Comparison of ENCODE assay signal across 8 mouse cellular contexts in the genomic region with DNA sequence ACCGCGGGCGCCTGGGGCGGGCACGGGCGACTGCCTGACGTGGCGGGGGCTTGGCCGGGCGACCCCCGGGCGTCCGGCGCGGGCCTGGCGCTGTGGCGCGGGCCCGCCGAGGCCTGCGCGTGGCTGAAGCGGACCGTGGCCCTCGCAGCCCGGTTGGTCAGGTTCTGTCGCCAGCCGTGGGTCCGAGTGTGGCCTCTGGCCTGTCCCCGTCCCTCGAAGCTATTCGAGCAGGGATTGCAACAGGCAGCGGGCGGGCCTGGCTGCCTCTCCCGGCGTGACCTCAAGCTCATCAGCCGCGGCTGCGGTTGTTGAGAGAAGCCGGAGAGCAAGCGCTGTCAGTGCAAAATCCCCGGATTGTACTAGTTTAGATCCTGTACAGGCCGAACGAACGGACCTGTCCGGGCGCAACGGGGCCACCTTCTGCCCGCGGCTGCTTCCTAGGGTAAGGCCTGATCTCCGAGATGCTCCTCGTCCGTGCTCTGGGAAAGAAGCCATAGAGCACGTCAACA. TPM values are rescaled to one million over a fixed set of nuclear protein-coding genes. Genes with fewer than 3 reads are reported as not detected.
A peak's percentile ranks its signal among the peaks of the same experiment; 100 is the strongest.
DNase-seq lines count a peak whose midpoint lies in the region; ATAC-seq lines count a peak whose summit lies in the region.

No protein-coding gene starts in this region.

- peak overlapping the region; percentile 86 for H3K9ac ChIP-seq in hindbrain, embryonic 11.5 days (ENCODE audit: low read depth, low read length)

- peak; percentile 47 for ATAC-seq in frontal cortex, adult (ENCODE audit: low TSS enrichment)
- peak; percentile 81 for ATAC-seq in hindbrain, embryonic 11.5 days (ENCODE audit: low FRiP score)

- peak; percentile 46 for DNase-seq in gastrocnemius, adult 18-20 months (ENCODE audit: low spot score)
- no peak for DNase-seq in gastrocnemius, postnatal 25 days
- DNase-seq in cerebellum, adult 8-10 months = peak; percentile 59
- peak; percentile 63 for DNase-seq in hindbrain, embryonic 11.5 days (ENCODE audit: low spot score)
- peak; percentile 53 to 55 for DNase-seq in layer of hippocampus, postnatal 10 days (ENCODE audit: low spot score in 2 of 2)
- peak; percentile 68 for DNase-seq in lung, postnatal 10 days
- peak; percentile 53 to 60 for DNase-seq in right cerebral cortex, postnatal 10 days (ENCODE audit: low spot score in 2 of 2)

- peak overlapping the region; percentile 66 for H3K4me3 ChIP-seq in hindbrain, embryonic 11.5 days (ENCODE audit: low read depth, low read length)

- H3K27me3 ChIP-seq in hindbrain, embryonic 11.5 days (ENCODE audit: control insufficient read depth, insufficient read depth, low read length) = no peaks in the 10 kb centered on the region

- H3K9me3 ChIP-seq in hindbrain, embryonic 11.5 days (ENCODE audit: control insufficient read depth, low read length) = no peaks in the 10 kb centered on the region

- peak overlapping the region; percentile 97 for H3K4me2 ChIP-seq in hindbrain, embryonic 11.5 days (replicated peaks; ENCODE audit: low read depth, low read length)

- H3K27ac ChIP-seq in hindbrain, embryonic 11.5 days (ENCODE audit: low read depth, low read length) = no peak overlapping the region

- WGBS in hindbrain, embryonic 11.5 days = 2% methylated on average over 53 of the region's 54 CpGs

- H3K4me1 ChIP-seq in hindbrain, embryonic 11.5 days (replicated peaks; ENCODE audit: control insufficient read depth, insufficient read depth, low read length) = peaks cover 2% of the 10 kb centered on the region; the same call in 1 of the 2 replicates

- H3K36me3 ChIP-seq in hindbrain, embryonic 11.5 days (ENCODE audit: control insufficient read depth, insufficient read depth, low read length) = no peaks in the 10 kb centered on the region

RNA-seq across cellular contexts. Expression of gene Klhl22, which starts 0.4 kb away (rescaled TPM):
- total RNA-seq in gastrocnemius, adult 18-20 months (2021) = 10 to 100 TPM; 21.8 to 23.4 TPM
- 10 to 100 TPM; 15.4 to 18.8 TPM for total RNA-seq in gastrocnemius, postnatal 25 days (2021)
- polyA plus RNA-seq in hindbrain, embryonic 11.5 days (2014; fragmentation: Nextera tagmentation; extraction: Ambion mirVana) = 44.8 and 45.0 TPM in 2 replicates
- total RNA-seq in layer of hippocampus, postnatal 10 days (2021) = 100 to 1,000 TPM; 108 TPM

RNA-seq across cellular contexts. Expression of gene Med15, which starts 27.2 kb away (rescaled TPM):
- total RNA-seq in gastrocnemius, adult 18-20 months (2021) = 10 to 100 TPM; 17.5 to 20.1 TPM
- 10 to 100 TPM; 18.1 to 18.9 TPM for total RNA-seq in gastrocnemius, postnatal 25 days (2021)
- polyA plus RNA-seq in hindbrain, embryonic 11.5 days (2014; fragmentation: Nextera tagmentation; extraction: Ambion mirVana) = 34.2 and 42.8 TPM in 2 replicates
- total RNA-seq in layer of hippocampus, postnatal 10 days (2021) = 10 to 100 TPM; 66.2 to 69.6 TPM

RNA-seq across cellular contexts. Expression of gene Scarf2, which starts 37.2 kb away (rescaled TPM):
- 1 to 10 TPM; 2.6 to 4.0 TPM for total RNA-seq in gastrocnemius, adult 18-20 months (2021)
- total RNA-seq in gastrocnemius, postnatal 25 days (2021) = 1 to 10 TPM; 4.7 to 5.4 TPM
- polyA plus RNA-seq in hindbrain, embryonic 11.5 days (2014; fragmentation: Nextera tagmentation; extraction: Ambion mirVana) = 6.4 and 7.2 TPM in 2 replicates
- total RNA-seq in layer of hippocampus, postnatal 10 days (2021) = 1 to 10 TPM; 4.7 to 5.0 TPM

Comparison
In these comparisons a context has a peak if more than half of its experiments do, and no peak if none do; other contexts are left out.
1. RNA of gene Klhl22, which starts 0.4 kb away (total RNA-seq): 108 TPM in layer of hippocampus, postnatal 10 days; 21.8 to 23.4 TPM in gastrocnemius, adult 18-20 months and 15.4 to 18.8 TPM in gastrocnemius, postnatal 25 days; every median in the first group is over 4 times any median in the second.